In genomic region chr10:73097176-73097575, GRCm38 (mm10) we compare ENCODE assay signal across 8 mouse cellular contexts. TPM values are rescaled to one million over a fixed set of nuclear protein-coding genes. Genes with fewer than 3 reads are reported as not detected.
DNase-seq lines count a peak whose midpoint lies in the region; ATAC-seq and TF ChIP-seq lines count a peak whose summit lies in the region.

No protein-coding gene starts in this region.

- no peaks in the 10 kb centered on the region for H3K36me3 ChIP-seq in ES-E14 (ENCODE audit: control insufficient read depth, insufficient read depth, low read length, poor library complexity, severe bottlenecking)
- H3K36me3 ChIP-seq in hindbrain, embryonic 10.5 days = no peaks in the 10 kb centered on the region
- H3K36me3 ChIP-seq in midbrain, embryonic 12.5 days = no peaks in the 10 kb centered on the region

- H3K9ac ChIP-seq in ES-E14 (ENCODE audit: insufficient read depth, low read depth, low read length, poor library complexity, severe bottlenecking) = no peak overlapping the region
- H3K9ac ChIP-seq in midbrain, embryonic 12.5 days (replicated peaks) = peak overlapping the region; percentile 50; the same call in 1 of the 2 replicates

- WGBS in hindbrain, embryonic 10.5 days = 3% methylated on average over 7 of the region's 7 CpGs
- 4% methylated on average over 7 of the region's 7 CpGs for WGBS in midbrain, embryonic 12.5 days

- H3K4me3 ChIP-seq in ES-E14 (ENCODE audit: insufficient read depth in 1 of 2, low read depth in 1 of 2, low read length in 2 of 2, poor library complexity in 1 of 2, severe bottlenecking in 1 of 2) = peak overlapping the region; percentile 14 to 15; a peak in 3 of 4 replicates
- H3K4me3 ChIP-seq in hindbrain, embryonic 10.5 days = peak overlapping the region; percentile 58
- H3K4me3 ChIP-seq in midbrain, embryonic 12.5 days = peak overlapping the region; percentile 49

- H3K4me1 ChIP-seq in ES-E14 (ENCODE audit: control insufficient read depth in 2 of 2, insufficient read depth in 2 of 2, low read length in 2 of 2, poor library complexity in 1 of 2) = peaks cover 0 to 2% of the 10 kb centered on the region in 2 experiments; a peak in 1 of 4 replicates
- H3K4me1 ChIP-seq in hindbrain, embryonic 10.5 days (replicated peaks) = peaks cover 32% of the 10 kb centered on the region; the same call in 1 of the 2 replicates
- H3K4me1 ChIP-seq in midbrain, embryonic 12.5 days = peaks cover 13% of the 10 kb centered on the region; the same call in 1 of the 2 replicates

- peak; percentile 17; the same call in 1 of the 2 replicates for ATAC-seq in midbrain, embryonic 12.5 days (ENCODE audit: low FRiP score, low read depth)

- DNase-seq in cerebellum, postnatal 10 days = peak; percentile 72
- DNase-seq in cerebellum, adult 11-12 months = no peak
- peak; percentile 24 for DNase-seq in ES-E14 (ENCODE audit: low read depth, low spot score)
- DNase-seq in hindbrain, embryonic 10.5 days (ENCODE audit: low spot score) = no peak
- DNase-seq in adrenal gland, adult 18-20 months (ENCODE audit: low spot score in 2 of 2) = no peak
- no peak for DNase-seq in natural killer cell, adult 2 months (ENCODE audit: low spot score in 2 of 2)
- DNase-seq in urinary bladder, postnatal 4 days (ENCODE audit: low spot score in 2 of 2) = no peak

- H3K27me3 ChIP-seq in hindbrain, embryonic 10.5 days (ENCODE audit: insufficient read depth, poor library complexity, severe bottlenecking) = peaks cover 64% of the 10 kb centered on the region
- H3K27me3 ChIP-seq in midbrain, embryonic 12.5 days = peaks cover 66% of the 10 kb centered on the region

- no peaks in the 10 kb centered on the region for H3K9me3 ChIP-seq in ES-E14 (ENCODE audit: control insufficient read depth, insufficient read depth, low read depth, low read length)
- no peaks in the 10 kb centered on the region for H3K9me3 ChIP-seq in hindbrain, embryonic 10.5 days
- H3K9me3 ChIP-seq in midbrain, embryonic 12.5 days = no peaks in the 10 kb centered on the region

- H3K4me2 ChIP-seq in midbrain, embryonic 12.5 days (replicated peaks) = peak overlapping the region; percentile 76

- in situ Hi-C loops in ES-E14 (cut with MboI; ENCODE audit: low sequenced_read_pairs in 2 of 2, unreplicated experiment in 2 of 2) = no loop called here

- no peak overlapping the region for H3K27ac ChIP-seq in ES-E14 (ENCODE audit: insufficient read depth, low read depth, low read length, poor library complexity, severe bottlenecking)
- H3K27ac ChIP-seq in hindbrain, embryonic 10.5 days = peak overlapping the region; percentile 56; the same call in 1 of the 2 replicates
- H3K27ac ChIP-seq in midbrain, embryonic 12.5 days (replicated peaks) = no peak overlapping the region

TF ChIP-seq in ES-E14, 5 proteins besides CTCF, POLR2A, EP300 and RAD21:
- TF ChIP-seq ZC3H11A (IDR thresholded peaks at IDR 0.05; ENCODE audit: borderline replicate concordance, low read depth, low read length) (no peak), MAFK (IDR thresholded peaks at IDR 0.05; ENCODE audit: insufficient read depth, low read depth, low read length) (no peak), CHD2 (IDR thresholded peaks at IDR 0.05; ENCODE audit: low read depth, low read length) (no peak), HCFC1 (IDR thresholded peaks at IDR 0.05; ENCODE audit: borderline replicate concordance, insufficient read depth, low read length) (no peak)

RNA-seq across cellular contexts. Expression of gene Pcdh15, which starts 2.0 kb away (rescaled TPM):
- total RNA-seq in ES-E14 (2012; rRNA removed) = 0.04 TPM in 1 of 2 replicates, not detected in the other
- 0.62 and 0.90 TPM in 2 replicates for polyA plus RNA-seq in hindbrain, embryonic 10.5 days (2016; fragmentation: Nextera tagmentation; extraction: Ambion mirVana)
- polyA plus RNA-seq in midbrain, embryonic 12.5 days (2016; fragmentation: Nextera tagmentation; extraction: Ambion mirVana) = 2.1 and 2.6 TPM in 2 replicates
- 1 to 10 TPM; 4.9 to 5.3 TPM for total RNA-seq in adrenal gland, adult 18-20 months (2021)

Comparison
In these comparisons a context has a peak if more than half of its experiments do, and no peak if none do; other contexts are left out.
1. DNase-seq: peak in cerebellum, postnatal 10 days (2 of 2) and ES-E14 (single experiment); none in cerebellum, adult 11-12 months (single experiment), hindbrain, embryonic 10.5 days (single experiment), adrenal gland, adult 18-20 months (0 of 2), natural killer cell, adult 2 months (0 of 2) and urinary bladder, postnatal 4 days (0 of 2).
2. Peak in every context shown above with its lines, with median percentiles within 50 percentile points of each other: H3K4me3 ChIP-seq.